Mouse (Mus musculus) forebrain, embryonic 16.5 days (tissue): ENCODE measurements around the gene Ganc. TPM values are rescaled to one million over a fixed set of nuclear protein-coding genes. Genes with fewer than 3 reads are reported as not detected.
A peak's percentile ranks its signal among the peaks of the same experiment; 100 is the strongest.

Experiments used
- ATAC-seq: fragments of 200-750 bp; cut with Nextera tagmentation; 2 replicates; pipeline ENCODE4 v1.8.0; 2017; ENCODE audit warnings: mild to moderate bottlenecking, moderate library complexity
- H3K27ac ChIP-seq: fragments of 300-500 bp; sonication (generic); 2 replicates; pipeline ENCODE4 v1.5.1; 2014; ENCODE audit warnings: low read length, control low read depth
- H3K27me3 ChIP-seq: fragments of 300-500 bp; sonication (generic); replicated peaks from 2 replicates; pipeline ENCODE4 v1.6.1; 2014; ENCODE audit warnings: low read length; ENCODE audit not compliant: control insufficient read depth, insufficient read depth
- H3K36me3 ChIP-seq: fragments of 300-500 bp; sonication (generic); 2 replicates; pipeline ENCODE4 v1.6.1; 2014; ENCODE audit not compliant: control insufficient read depth, insufficient read depth
- H3K4me1 ChIP-seq: fragments of 300-500 bp; sonication (generic); replicated peaks from 2 replicates; pipeline ENCODE4 v1.6.1; 2014; ENCODE audit warnings: low read length; ENCODE audit not compliant: control insufficient read depth, insufficient read depth
- H3K4me2 ChIP-seq: fragments of 300-500 bp; sonication (generic); 2 replicates; pipeline ENCODE4 v1.6.1; 2014; ENCODE audit warnings: mild to moderate bottlenecking, low read length, control low read depth
- H3K4me3 ChIP-seq: fragments of 300-500 bp; sonication (generic); replicated peaks from 2 replicates; pipeline ENCODE4 v1.5.1; 2014; ENCODE audit warnings: mild to moderate bottlenecking, low read length, control low read depth
- H3K9ac ChIP-seq: fragments of 300-500 bp; sonication (generic); replicated peaks from 2 replicates; pipeline ENCODE4 v1.6.1; 2014; ENCODE audit warnings: low read depth, low read length, control low read depth
- H3K9me3 ChIP-seq: fragments of 300-500 bp; sonication (generic); 2 replicates; pipeline ENCODE4 v1.6.1; 2016; ENCODE audit warnings: low read length; ENCODE audit not compliant: control insufficient read depth
- WGBS: fragments of 180-500 bp; shearing (Covaris S2); extraction: QIAGEN DNeasy Blood & Tissue Kit; methylation state at CpG from one replicate; pipeline ENCODE4 v1.1.7; 2014; 5-methylcytosine and 5-hydroxymethylcytosine counted together
- polyA plus RNA-seq: library from polyadenylated mRNA; unstranded; fragments of >200 nt; fragmentation: Nextera tagmentation; extraction: Ambion mirVana; gene quantifications from 2 replicates; pipeline ENCODE4 v1.2.1, GENCODE M21; 2015

The Ganc gene
- polyA plus RNA-seq, 1 experiment from 2014 or later = 8.3 TPM

GRCm38 (mm10) chr2:120397951-120398350 lies 5.7 kb upstream of the Ganc start:
- Histone ChIP-seq H3K4me3 (no peak overlapping the region), H3K4me1 (peaks cover 7% of the 10 kb centered on the region), H3K27me3 (no peaks in the 10 kb centered on the region), H3K9ac (no peak overlapping the region), H3K36me3 (peaks cover 11% of the 10 kb centered on the region), H3K4me2 (no peak overlapping the region), H3K27ac (no peak overlapping the region), H3K9me3 (no peaks in the 10 kb centered on the region)
- ATAC-seq = no peak
- 86% methylated on average over 1 of the region's 1 CpGs for WGBS

- peak overlapping the region; percentile 55 for H3K4me2 ChIP-seq
- ATAC-seq = no peak
- H3K36me3 ChIP-seq = no peaks in the 10 kb centered on the region
- 65% methylated on average over 3 of the region's 3 CpGs for WGBS
- H3K27me3 ChIP-seq = no peaks in the 10 kb centered on the region
- no peaks in the 10 kb centered on the region for H3K9me3 ChIP-seq
- peaks cover 15% of the 10 kb centered on the region for H3K4me1 ChIP-seq
- H3K9ac ChIP-seq = no peak overlapping the region
- H3K4me3 ChIP-seq = no peak overlapping the region
- H3K27ac ChIP-seq = no peak overlapping the region
Observed at GRCm38 (mm10) chr2:120402813-120403212, 883 bp upstream of the Ganc start.

GRCm38 (mm10) chr2:120403986-120404822 lies 508 bp downstream of the Ganc start, which contains the start of gene Tmem87a:
Gene Tmem87a, minus strand, starts transcription at chr2:120404113.
- under 1% methylated on average over 34 of the region's 34 CpGs for WGBS
- no peaks in the 10 kb centered on the region for H3K27me3 ChIP-seq
- peaks cover 15% of the 10 kb centered on the region for H3K4me1 ChIP-seq
- ATAC-seq = peak; percentile 100
- no peaks in the 10 kb centered on the region for H3K36me3 ChIP-seq
- peak within 1 kb of the TSS; percentile 67 for H3K4me2 ChIP-seq
- H3K4me3 ChIP-seq = peak within 1 kb of the TSS; percentile 95
- peak within 1 kb of the TSS; percentile 85 for H3K27ac ChIP-seq
- H3K9ac ChIP-seq = peak within 1 kb of the TSS; percentile 54
- no peaks in the 10 kb centered on the region for H3K9me3 ChIP-seq

- peak overlapping the region; percentile 67 for H3K4me2 ChIP-seq
- peak overlapping the region; percentile 95 for H3K4me3 ChIP-seq
- H3K9ac ChIP-seq = peak overlapping the region; percentile 54
- WGBS = 39% methylated on average over 14 of the region's 14 CpGs
- no peaks in the 10 kb centered on the region for H3K36me3 ChIP-seq
- no peak for ATAC-seq
- no peaks in the 10 kb centered on the region for H3K9me3 ChIP-seq
- H3K4me1 ChIP-seq = peaks cover 15% of the 10 kb centered on the region
- peak overlapping the region; percentile 84 for H3K27ac ChIP-seq
- no peaks in the 10 kb centered on the region for H3K27me3 ChIP-seq
Observed at GRCm38 (mm10) chr2:120404823-120405765, 1.4 kb downstream of the Ganc start.

- H3K4me2 ChIP-seq = no peak overlapping the region
Observed at GRCm38 (mm10) chr2:120411096-120411628, 7.5 kb downstream of the Ganc start.

GRCm38 (mm10) chr2:120414113-120414512 lies 10.4 kb downstream of the Ganc start:
- no peaks in the 10 kb centered on the region for H3K36me3 ChIP-seq
- no peak overlapping the region for H3K4me2 ChIP-seq
- H3K9me3 ChIP-seq = no peaks in the 10 kb centered on the region
- peaks cover 6% of the 10 kb centered on the region for H3K4me1 ChIP-seq
- peak; percentile 38; the same call in 1 of the 2 replicates for ATAC-seq
- peak overlapping the region; percentile 49; the same call in 1 of the 2 replicates for H3K27ac ChIP-seq
- H3K4me3 ChIP-seq = no peak overlapping the region
- no peaks in the 10 kb centered on the region for H3K27me3 ChIP-seq
- H3K9ac ChIP-seq = no peak overlapping the region

More at GRCm38 (mm10) chr2:120411096-120411628, 7.5 kb downstream of the Ganc start:
- Histone ChIP-seq H3K27me3 (no peaks in the 10 kb centered on the region), H3K4me1 (peaks cover 6% of the 10 kb centered on the region), H3K36me3 (no peaks in the 10 kb centered on the region), H3K4me3 (no peak overlapping the region), H3K27ac (no peak overlapping the region), H3K9me3 (no peaks in the 10 kb centered on the region), H3K9ac (no peak overlapping the region)
- 92% methylated on average over 3 of the region's 3 CpGs for WGBS
- ATAC-seq = no peak

- no peak overlapping the region for H3K4me2 ChIP-seq
- H3K4me3 ChIP-seq = no peak overlapping the region
- peaks cover 6% of the 10 kb centered on the region for H3K4me1 ChIP-seq
- H3K9ac ChIP-seq = no peak overlapping the region
- peak; percentile 84 for ATAC-seq
- no peaks in the 10 kb centered on the region for H3K9me3 ChIP-seq
- 42% methylated on average over 1 of the region's 1 CpGs for WGBS
- H3K36me3 ChIP-seq = no peaks in the 10 kb centered on the region
- H3K27ac ChIP-seq = peak overlapping the region; percentile 66
- no peaks in the 10 kb centered on the region for H3K27me3 ChIP-seq
Observed at GRCm38 (mm10) chr2:120414738-120415414, 11.2 kb downstream of the Ganc start.

GRCm38 (mm10) chr2:120424386-120424785 lies 20.7 kb downstream of the Ganc start:
- WGBS = 89% methylated on average over 5 of the region's 5 CpGs
- Histone ChIP-seq H3K4me2 (no peak overlapping the region), H3K36me3 (no peaks in the 10 kb centered on the region), H3K27ac (no peak overlapping the region), H3K27me3 (no peaks in the 10 kb centered on the region), H3K9ac (no peak overlapping the region), H3K9me3 (no peaks in the 10 kb centered on the region), H3K4me3 (no peak overlapping the region), H3K4me1 (no peaks in the 10 kb centered on the region)
- ATAC-seq = no peak
